Mouse (Mus musculus): ENCODE results near the gene Tns1.

Tns1 gene

GRCm38 (mm10) chr1:73942243-73942642 lies 182.0 kb downstream of the Tns1 start:
- in situ Hi-C loops (cut with MboI, MseI), result loop anchor here (10.0 to 25.0 kb wide), 3 partner anchors 445 to 1227 kb away; partner anchors contain the start of genes Ctdsp1, Rpl37a and Slc11a1

GRCm38 (mm10) chr1:73941697-73942096 lies 182.6 kb downstream of the Tns1 start:
- in situ Hi-C loops (cut with MboI, MseI), result loop anchor here (10.0 to 25.0 kb wide), 3 partner anchors 446 to 1227 kb away; partner anchors contain the start of genes Ctdsp1, Rpl37a and Slc11a1

GRCm38 (mm10) chr1:73940491-73941204 lies 183.6 kb downstream of the Tns1 start:
- in situ Hi-C loops (cut with MboI, MseI), result loop anchor here (10.0 to 25.0 kb wide), 3 partner anchors 447 to 1226 kb away; partner anchors contain the start of genes Ctdsp1, Rpl37a and Slc11a1

- in situ Hi-C loops (cut with MboI, MseI), result loop anchor here (25.0 kb wide), 2 partner anchors 449 to 874 kb away; partner anchors contain the start of genes Ctdsp1 and Slc11a1
Measured at GRCm38 (mm10) chr1:73938597-73938996, 185.7 kb downstream of the Tns1 start.

- in situ Hi-C loops (cut with MboI, MseI), result loop anchor here (25.0 kb wide), 2 partner anchors 449 to 874 kb away; partner anchors contain the start of genes Ctdsp1 and Slc11a1
Measured at GRCm38 (mm10) chr1:73937805-73938204, 186.4 kb downstream of the Tns1 start.

GRCm38 (mm10) chr1:73936537-73936936 lies 187.7 kb downstream of the Tns1 start:
- in situ Hi-C loops (cut with MboI, MseI), result loop anchor here (25.0 kb wide), 2 partner anchors 451 to 876 kb away; partner anchors contain the start of genes Ctdsp1 and Slc11a1

- in situ Hi-C loops (cut with MboI, MseI), result loop anchor here (25.0 kb wide), 2 partner anchors 452 to 877 kb away; partner anchors contain the start of genes Ctdsp1 and Slc11a1
Measured at GRCm38 (mm10) chr1:73935442-73936080, 188.7 kb downstream of the Tns1 start.

- in situ Hi-C loops (cut with MboI, MseI), result loop anchor here (25.0 kb wide), 2 partner anchors 454 to 879 kb away; partner anchors contain the start of genes Ctdsp1 and Slc11a1
Measured at GRCm38 (mm10) chr1:73933146-73933490, 191.1 kb downstream of the Tns1 start.

GRCm38 (mm10) chr1:73932421-73933145 lies 191.7 kb downstream of the Tns1 start:
- in situ Hi-C loops (cut with MboI, MseI), result loop anchor here (25.0 kb wide), 2 partner anchors 455 to 880 kb away; partner anchors contain the start of genes Ctdsp1 and Slc11a1

- in situ Hi-C loops (cut with MboI, MseI), result loop anchor here (25.0 kb wide), 2 partner anchors 455 to 880 kb away; partner anchors contain the start of genes Ctdsp1 and Slc11a1
Measured at GRCm38 (mm10) chr1:73931851-73932250, 192.4 kb downstream of the Tns1 start.

- in situ Hi-C loops (cut with MboI, MseI), result loop anchor here (25.0 kb wide), 2 partner anchors 457 to 882 kb away; partner anchors contain the start of genes Ctdsp1 and Slc11a1
Measured at GRCm38 (mm10) chr1:73930411-73931134, 193.7 kb downstream of the Tns1 start.

GRCm38 (mm10) chr1:73929952-73930329 lies 194.3 kb downstream of the Tns1 start:
- in situ Hi-C loops (cut with MboI, MseI), result loop anchor here (10.0 to 25.0 kb wide), 3 partner anchors 55 to 882 kb away; partner anchors contain the start of genes Ctdsp1 and Slc11a1

GRCm38 (mm10) chr1:73929211-73929951 lies 194.9 kb downstream of the Tns1 start:
- in situ Hi-C loops (cut with MboI, MseI), result loop anchor here (10.0 to 25.0 kb wide), 3 partner anchors 55 to 883 kb away; partner anchors contain the start of genes Ctdsp1 and Slc11a1

- in situ Hi-C loops (cut with MboI, MseI), result loop anchor here (10.0 to 25.0 kb wide), 3 partner anchors 56 to 884 kb away; partner anchors contain the start of genes Ctdsp1 and Slc11a1
Measured at GRCm38 (mm10) chr1:73928385-73928784, 195.9 kb downstream of the Tns1 start.

GRCm38 (mm10) chr1:73927819-73928218 lies 196.4 kb downstream of the Tns1 start:
- in situ Hi-C loops (cut with MboI, MseI), result loop anchor here (10.0 to 25.0 kb wide), 3 partner anchors 57 to 884 kb away; partner anchors contain the start of genes Ctdsp1 and Slc11a1

GRCm38 (mm10) chr1:73926279-73926678 lies 198.0 kb downstream of the Tns1 start:
- in situ Hi-C loops (cut with MboI, MseI), result loop anchor here (10.0 to 25.0 kb wide), 3 partner anchors 59 to 886 kb away; partner anchors contain the start of genes Ctdsp1 and Slc11a1

- in situ Hi-C loops (cut with MboI, MseI), result loop anchor here (10.0 to 25.0 kb wide), 3 partner anchors 60 to 887 kb away; partner anchors contain the start of genes Ctdsp1 and Slc11a1
Measured at GRCm38 (mm10) chr1:73924871-73925610, 199.2 kb downstream of the Tns1 start.

- in situ Hi-C loops (cut with MboI, MseI), result loop anchor here (10.0 kb wide), 1 partner anchor 61 kb away; no protein-coding TSS in a partner anchor
Measured at GRCm38 (mm10) chr1:73924210-73924609, 200.0 kb downstream of the Tns1 start.

Data from regulatory T cell (primary cell).